Mouse (Mus musculus) hindbrain, embryonic 12.5 days (tissue): ENCODE measurements around the gene C1qtnf4. TPM values are rescaled to one million over a fixed set of nuclear protein-coding genes. Genes with fewer than 3 reads are reported as not detected.
"Not testable (repeated sequence)": the region's sequence is repeated elsewhere in the genome, so short reads cannot be mapped to it uniquely, and the experiment has no call there.

Source experiments
- ATAC-seq: fragments of 200-750 bp; cut with Nextera tagmentation; 2 replicates; pipeline ENCODE4 v1.8.0; 2017; ENCODE audit warnings: moderate TSS enrichment; ENCODE audit not compliant: low FRiP score
- H3K27ac ChIP-seq: fragments of 300-500 bp; sonication (generic); 2 replicates; pipeline ENCODE4 v1.5.1; 2016; ENCODE audit warnings: mild to moderate bottlenecking
- H3K27me3 ChIP-seq: fragments of 300-500 bp; sonication (generic); 2 replicates; pipeline ENCODE4 v1.6.1; 2016; ENCODE audit warnings: mild to moderate bottlenecking
- H3K36me3 ChIP-seq: fragments of 300-500 bp; sonication (generic); 2 replicates; pipeline ENCODE4 v1.6.1; 2016; ENCODE audit warnings: mild to moderate bottlenecking
- H3K4me1 ChIP-seq: fragments of 300-500 bp; sonication (generic); 2 replicates; pipeline ENCODE4 v1.6.1; 2016
- H3K4me2 ChIP-seq: fragments of 300-500 bp; sonication (generic); replicated peaks from 2 replicates; pipeline ENCODE4 v1.6.1; 2016; ENCODE audit warnings: mild to moderate bottlenecking
- H3K4me3 ChIP-seq: fragments of 300-500 bp; sonication (generic); 2 replicates; pipeline ENCODE4 v1.5.1; 2016; ENCODE audit warnings: mild to moderate bottlenecking
- H3K9ac ChIP-seq: fragments of 300-500 bp; sonication (generic); 2 replicates; pipeline ENCODE4 v1.6.1; 2016; ENCODE audit warnings: mild to moderate bottlenecking, moderate library complexity
- H3K9me3 ChIP-seq: fragments of 300-500 bp; sonication (generic); replicated peaks from 2 replicates; pipeline ENCODE4 v1.6.1; 2016; ENCODE audit warnings: mild to moderate bottlenecking
- WGBS: fragments of 180-500 bp; shearing (Covaris S2); methylation state at CpG from one replicate; pipeline ENCODE4 v1.1.7; 2016; 5-methylcytosine and 5-hydroxymethylcytosine counted together
- polyA plus RNA-seq: library from polyadenylated mRNA; unstranded; fragments of >200 nt; fragmentation: Nextera tagmentation; extraction: Ambion mirVana; gene quantifications from 2 replicates; pipeline ENCODE4 v1.2.1, GENCODE M21; 2016

The C1qtnf4 gene
- polyA plus RNA-seq, 1 experiment from 2014 or later = 55.5 TPM

- 5% methylated on average over 131 of the region's 133 CpGs for WGBS
- Histone ChIP-seq H3K9ac (peak overlapping the region; percentile 58), H3K4me1 (peaks cover 24% of the 10 kb centered on the region), H3K9me3 (no peaks in the 10 kb centered on the region), H3K4me3 (peak overlapping the region; percentile 50), H3K27me3 (peaks cover 72% of the 10 kb centered on the region), H3K4me2 (peak overlapping the region; percentile 69), H3K27ac (peak overlapping the region; percentile 57), H3K36me3 (peaks cover 21% of the 10 kb centered on the region; the same call in 1 of the 2 replicates)
- peak; percentile 42 for ATAC-seq
These were observed 4.2 kb downstream of the C1qtnf4 start for GRCm38 (mm10) chr2:90889550-90890548.

GRCm38 (mm10) chr2:90893673-90894298 lies 8.1 kb downstream of the C1qtnf4 start:
- no peak for ATAC-seq
- H3K36me3 ChIP-seq = peaks cover 59% of the 10 kb centered on the region
- H3K9me3 ChIP-seq = no peaks in the 10 kb centered on the region
- H3K9ac ChIP-seq = no peak overlapping the region
- H3K27ac ChIP-seq = no peak overlapping the region
- H3K4me1 ChIP-seq = peaks cover 14% of the 10 kb centered on the region
- H3K4me3 ChIP-seq = no peak overlapping the region
- H3K4me2 ChIP-seq = no peak overlapping the region
- 94% methylated on average over 6 of the region's 6 CpGs for WGBS
- H3K27me3 ChIP-seq = peaks cover 33% of the 10 kb centered on the region

DNA sequence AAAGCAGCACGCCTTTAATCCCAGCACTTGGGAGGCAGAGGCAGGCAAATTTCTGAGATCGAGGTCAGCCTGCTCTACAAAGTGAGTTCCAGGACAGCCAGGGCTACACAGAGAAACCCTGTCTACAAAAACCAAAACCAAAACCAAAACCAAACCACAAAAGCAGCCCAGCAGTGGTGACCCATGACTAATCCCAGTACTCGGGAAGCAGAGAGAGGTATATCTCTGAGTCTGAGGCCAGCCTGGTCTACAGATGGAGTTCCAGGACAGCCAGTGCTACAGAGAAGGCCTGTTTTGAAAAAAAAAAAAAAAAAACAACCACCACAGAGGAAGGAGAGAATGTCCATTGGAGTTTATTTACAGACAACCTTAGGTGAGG lies 8.6 kb downstream of the C1qtnf4 start:
- not testable (repeated sequence) for H3K9ac ChIP-seq, H3K27ac ChIP-seq, ATAC-seq, H3K4me3 ChIP-seq, H3K9me3 ChIP-seq, H3K4me2 ChIP-seq
- H3K4me1 ChIP-seq = peaks cover 11% of the 10 kb centered on the region
- 92% methylated on average over 3 of the region's 3 CpGs for WGBS
- peaks cover 64% of the 10 kb centered on the region for H3K36me3 ChIP-seq
- peaks cover 28% of the 10 kb centered on the region for H3K27me3 ChIP-seq

- peak overlapping the region; percentile 87 for H3K4me3 ChIP-seq
- H3K9ac ChIP-seq = peak overlapping the region; percentile 89
- peaks cover 22% of the 10 kb centered on the region for H3K4me1 ChIP-seq
- H3K36me3 ChIP-seq = peaks cover 44% of the 10 kb centered on the region
- H3K4me2 ChIP-seq = peak overlapping the region; percentile 74
- H3K27me3 ChIP-seq = no peaks in the 10 kb centered on the region
- H3K27ac ChIP-seq = no peak overlapping the region
- WGBS = 88% methylated on average over 2 of the region's 2 CpGs
- ATAC-seq = no peak
- no peaks in the 10 kb centered on the region for H3K9me3 ChIP-seq
These were observed 17.7 kb downstream of the C1qtnf4 start for GRCm38 (mm10) chr2:90903398-90903797.

GRCm38 (mm10) chr2:90904076-90904855 lies 18.6 kb downstream of the C1qtnf4 start, which contains the start of the genes Kbtbd4 and Ndufs3:
Gene Kbtbd4, plus strand, starts transcription at chr2:90904740.
Gene Ndufs3, minus strand, starts transcription at chr2:90904827.
- ATAC-seq = peak; percentile 93
- peaks cover 44% of the 10 kb centered on the region for H3K36me3 ChIP-seq
- WGBS = under 1% methylated on average over 43 of the region's 43 CpGs
- peak within 1 kb of the TSS; percentile 91 for H3K27ac ChIP-seq
- peak within 1 kb of the TSS; percentile 89 for H3K9ac ChIP-seq
- no peaks in the 10 kb centered on the region for H3K9me3 ChIP-seq
- no peaks in the 10 kb centered on the region for H3K27me3 ChIP-seq
- peak within 1 kb of the TSS; percentile 87 for H3K4me3 ChIP-seq
- peak within 1 kb of the TSS; percentile 74 for H3K4me2 ChIP-seq
- peaks cover 22% of the 10 kb centered on the region for H3K4me1 ChIP-seq

- Histone ChIP-seq H3K4me3 (peak overlapping the region; percentile 87), H3K9ac (peak overlapping the region; percentile 89), H3K9me3 (no peaks in the 10 kb centered on the region), H3K27me3 (no peaks in the 10 kb centered on the region), H3K36me3 (peaks cover 46% of the 10 kb centered on the region), H3K4me1 (peaks cover 22% of the 10 kb centered on the region), H3K4me2 (peak overlapping the region; percentile 74), H3K27ac (peak overlapping the region; percentile 91)
- under 1% methylated on average over 21 of the region's 21 CpGs for WGBS
- peak; percentile 77 for ATAC-seq
These were observed 19.2 kb downstream of the C1qtnf4 start for GRCm38 (mm10) chr2:90904856-90905224.

- Histone ChIP-seq H3K27ac (no peak overlapping the region), H3K9me3 (no peaks in the 10 kb centered on the region), H3K4me1 (peaks cover 22% of the 10 kb centered on the region), H3K4me2 (no peak overlapping the region), H3K27me3 (no peaks in the 10 kb centered on the region), H3K36me3 (peaks cover 54% of the 10 kb centered on the region), H3K4me3 (no peak overlapping the region), H3K9ac (no peak overlapping the region)
- ATAC-seq = no peak
- 94% methylated on average over 2 of the region's 2 CpGs for WGBS
These were observed 21.1 kb downstream of the C1qtnf4 start for GRCm38 (mm10) chr2:90906721-90907120.

- H3K27ac ChIP-seq = no peak overlapping the region
- WGBS = 83% methylated on average over 1 of the region's 1 CpGs
- peaks cover 63% of the 10 kb centered on the region for H3K36me3 ChIP-seq
- no peak overlapping the region for H3K9ac ChIP-seq
- no peak overlapping the region for H3K4me2 ChIP-seq
- H3K9me3 ChIP-seq = no peaks in the 10 kb centered on the region
- no peak overlapping the region for H3K4me3 ChIP-seq
- H3K4me1 ChIP-seq = peaks cover 9% of the 10 kb centered on the region
- H3K27me3 ChIP-seq = no peaks in the 10 kb centered on the region
- no peak for ATAC-seq
These were observed 25.2 kb downstream of the C1qtnf4 start for GRCm38 (mm10) chr2:90910861-90911260.

DNA sequence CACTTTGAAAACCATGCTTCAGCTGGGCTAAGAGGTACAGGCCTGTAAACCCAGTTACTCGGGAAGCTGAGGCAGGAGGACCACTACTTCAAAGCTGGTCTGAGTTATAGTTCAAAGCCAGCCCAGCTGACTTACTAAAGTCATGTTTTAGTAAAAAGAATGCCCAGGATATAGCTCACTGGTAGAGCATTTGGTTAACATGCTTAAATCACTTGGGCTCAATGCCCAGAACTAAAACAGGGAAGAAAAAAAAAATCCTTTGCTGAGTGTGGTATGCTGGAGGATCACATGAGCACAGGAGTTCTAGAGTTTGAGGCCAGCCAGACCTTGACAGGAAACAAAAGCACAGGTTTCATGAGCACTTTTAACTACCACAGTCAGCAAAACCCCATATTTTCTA lies 26.0 kb downstream of the C1qtnf4 start:
- H3K9ac ChIP-seq = no peak overlapping the region
- H3K4me3 ChIP-seq = no peak overlapping the region
- no peak for ATAC-seq
- H3K27ac ChIP-seq = no peak overlapping the region
- peaks cover 60% of the 10 kb centered on the region for H3K36me3 ChIP-seq
- H3K4me2 ChIP-seq = no peak overlapping the region
- WGBS = 86% methylated on average over 1 of the region's 1 CpGs
- H3K27me3 ChIP-seq = no peaks in the 10 kb centered on the region
- H3K9me3 ChIP-seq = no peaks in the 10 kb centered on the region
- H3K4me1 ChIP-seq = peaks cover 14% of the 10 kb centered on the region

- ATAC-seq = no peak
- no peak overlapping the region for H3K9ac ChIP-seq
- H3K9me3 ChIP-seq = no peaks in the 10 kb centered on the region
- no peak overlapping the region for H3K27ac ChIP-seq
- peaks cover 14% of the 10 kb centered on the region for H3K4me1 ChIP-seq
- no peaks in the 10 kb centered on the region for H3K27me3 ChIP-seq
- peaks cover 49% of the 10 kb centered on the region for H3K36me3 ChIP-seq
- H3K4me2 ChIP-seq = no peak overlapping the region
- 87% methylated on average over 2 of the region's 2 CpGs for WGBS
- H3K4me3 ChIP-seq = no peak overlapping the region
These were observed 28.0 kb downstream of the C1qtnf4 start for GRCm38 (mm10) chr2:90913671-90914070.

DNA sequence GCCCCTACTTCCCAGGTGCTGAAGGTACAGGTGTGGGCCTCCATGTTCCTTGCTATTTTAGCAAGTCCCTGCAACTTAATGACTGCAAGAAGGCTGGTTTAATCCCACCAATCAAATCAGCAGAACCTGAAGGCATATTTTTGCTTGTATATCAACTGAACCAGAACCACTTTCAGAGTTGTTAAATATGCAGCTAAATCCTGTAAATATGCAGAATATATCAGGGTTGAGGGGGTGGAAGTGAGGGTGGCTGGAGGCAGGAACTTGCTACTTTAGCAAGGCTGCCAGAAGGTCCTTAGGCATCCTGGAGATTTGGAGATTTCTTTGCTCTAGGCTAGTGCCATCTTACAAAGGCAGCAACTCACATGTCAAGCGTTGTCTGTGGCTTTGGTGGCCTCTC lies 29.9 kb downstream of the C1qtnf4 start:
- H3K4me2 ChIP-seq = no peak overlapping the region
- WGBS = 81% methylated on average over 1 of the region's 1 CpGs
- no peak overlapping the region for H3K9ac ChIP-seq
- no peaks in the 10 kb centered on the region for H3K9me3 ChIP-seq
- H3K36me3 ChIP-seq = peaks cover 30% of the 10 kb centered on the region
- H3K27me3 ChIP-seq = no peaks in the 10 kb centered on the region
- no peak overlapping the region for H3K27ac ChIP-seq
- peaks cover 14% of the 10 kb centered on the region for H3K4me1 ChIP-seq
- H3K4me3 ChIP-seq = no peak overlapping the region
- no peak for ATAC-seq
